Mouse (Mus musculus) activated CD4-positive, CD25-positive, alpha-beta regulatory T cell, adult 9 weeks (primary cell): ENCODE measurements around the gene Fgf6. TPM values are rescaled to one million over a fixed set of nuclear protein-coding genes. Genes with fewer than 3 reads are reported as not detected.

Experiments used
- polyA plus RNA-seq: library from polyadenylated mRNA; unstranded; fragments of 100-300 nt; shearing (Covaris generic); gene quantifications from one replicate; pipeline ENCODE4 v1.2.1, GENCODE M21; 2017

Fgf6 gene
- not detected for polyA plus RNA-seq

DNA sequence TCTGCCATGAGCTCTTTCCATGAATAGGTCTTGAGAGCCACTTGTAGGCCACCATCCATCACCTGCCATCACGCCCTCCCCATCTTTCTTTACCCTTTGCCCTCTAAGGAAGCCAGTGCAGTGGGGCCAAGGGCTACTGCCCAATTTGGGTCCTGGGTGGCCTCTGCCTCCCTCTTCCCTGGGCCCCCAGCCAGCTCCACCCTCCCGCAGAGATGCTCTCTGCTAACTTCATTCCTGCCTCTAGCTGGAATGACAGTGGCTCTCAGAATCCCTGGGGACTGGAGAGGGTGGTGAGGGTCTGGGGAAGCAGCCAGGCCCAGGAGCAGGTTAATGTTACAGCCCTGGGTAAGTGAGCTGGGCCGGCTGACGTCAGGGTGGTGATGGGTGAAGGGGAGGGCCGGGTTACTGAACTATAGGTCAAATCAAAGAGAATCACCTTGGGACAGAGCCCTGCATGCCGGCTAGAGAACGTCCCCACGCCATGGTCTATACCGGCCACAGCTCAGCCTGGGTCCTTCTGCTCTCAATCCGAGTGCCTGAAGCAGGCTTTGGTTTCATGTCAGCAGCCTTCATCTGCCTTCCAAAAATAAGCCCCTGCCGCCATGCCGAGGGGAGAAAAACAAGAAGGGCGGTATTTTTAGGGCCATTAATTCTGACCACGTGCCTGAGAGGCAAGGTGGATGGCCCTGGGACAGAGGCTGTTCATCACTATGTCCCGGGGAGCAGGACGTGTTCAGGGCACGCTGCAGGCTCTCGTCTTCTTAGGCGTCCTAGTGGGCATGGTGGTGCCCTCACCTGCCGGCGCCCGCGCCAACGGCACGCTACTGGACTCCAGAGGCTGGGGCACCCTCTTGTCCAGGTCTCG lies at the start of gene Fgf6:
Gene Fgf6 (plus strand): TSS at position 681 of the 865 bp plus-strand sequence.

DNA sequence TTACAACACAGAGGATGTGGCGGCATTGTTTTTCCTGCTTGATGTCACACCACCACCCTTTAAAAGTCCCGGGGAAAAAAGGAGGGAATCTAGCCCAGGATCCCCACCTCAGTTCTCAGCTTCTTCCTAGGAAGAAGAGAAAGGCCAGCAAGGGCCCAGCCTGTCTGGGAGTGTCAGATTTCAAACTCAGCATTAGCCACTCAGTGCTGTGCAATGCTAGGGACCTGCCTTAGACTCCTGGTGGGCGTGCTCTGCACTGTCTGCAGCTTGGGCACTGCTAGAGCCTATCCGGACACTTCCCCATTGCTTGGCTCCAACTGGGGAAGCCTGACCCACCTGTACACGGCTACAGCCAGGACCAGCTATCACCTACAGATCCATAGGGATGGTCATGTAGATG lies 57.4 kb downstream of the Fgf6 start, which contains the start of gene Fgf23:
Gene Fgf23 (plus strand): TSS at position 86 of the 400 bp plus-strand sequence.

Other genes starting within 250 kb of the Fgf6 start
- 167 TPM for gene Ndufa9, start 166.4 kb upstream of the Fgf6 start, polyA plus RNA-seq
- gene Akap3, start 162.5 kb upstream of the Fgf6 start, polyA plus RNA-seq, result not detected
- gene Dyrk4, start 93.7 kb upstream of the Fgf6 start, polyA plus RNA-seq, result 0.24 TPM
- 6.1 TPM for gene Rad51ap1, start 76.0 kb upstream of the Fgf6 start, polyA plus RNA-seq
- 12.9 TPM for gene D6Wsu163e, start 75.6 kb upstream of the Fgf6 start, polyA plus RNA-seq
- not detected for gene Fgf23, start 57.3 kb downstream of the Fgf6 start, polyA plus RNA-seq
- gene Tigar, start 94.0 kb downstream of the Fgf6 start, polyA plus RNA-seq, result 8.6 TPM
- 1,536 TPM for gene Ccnd2, start 136.6 kb downstream of the Fgf6 start, polyA plus RNA-seq